10 mouse cellular contexts compared by ENCODE assay signal in the genomic region with DNA sequence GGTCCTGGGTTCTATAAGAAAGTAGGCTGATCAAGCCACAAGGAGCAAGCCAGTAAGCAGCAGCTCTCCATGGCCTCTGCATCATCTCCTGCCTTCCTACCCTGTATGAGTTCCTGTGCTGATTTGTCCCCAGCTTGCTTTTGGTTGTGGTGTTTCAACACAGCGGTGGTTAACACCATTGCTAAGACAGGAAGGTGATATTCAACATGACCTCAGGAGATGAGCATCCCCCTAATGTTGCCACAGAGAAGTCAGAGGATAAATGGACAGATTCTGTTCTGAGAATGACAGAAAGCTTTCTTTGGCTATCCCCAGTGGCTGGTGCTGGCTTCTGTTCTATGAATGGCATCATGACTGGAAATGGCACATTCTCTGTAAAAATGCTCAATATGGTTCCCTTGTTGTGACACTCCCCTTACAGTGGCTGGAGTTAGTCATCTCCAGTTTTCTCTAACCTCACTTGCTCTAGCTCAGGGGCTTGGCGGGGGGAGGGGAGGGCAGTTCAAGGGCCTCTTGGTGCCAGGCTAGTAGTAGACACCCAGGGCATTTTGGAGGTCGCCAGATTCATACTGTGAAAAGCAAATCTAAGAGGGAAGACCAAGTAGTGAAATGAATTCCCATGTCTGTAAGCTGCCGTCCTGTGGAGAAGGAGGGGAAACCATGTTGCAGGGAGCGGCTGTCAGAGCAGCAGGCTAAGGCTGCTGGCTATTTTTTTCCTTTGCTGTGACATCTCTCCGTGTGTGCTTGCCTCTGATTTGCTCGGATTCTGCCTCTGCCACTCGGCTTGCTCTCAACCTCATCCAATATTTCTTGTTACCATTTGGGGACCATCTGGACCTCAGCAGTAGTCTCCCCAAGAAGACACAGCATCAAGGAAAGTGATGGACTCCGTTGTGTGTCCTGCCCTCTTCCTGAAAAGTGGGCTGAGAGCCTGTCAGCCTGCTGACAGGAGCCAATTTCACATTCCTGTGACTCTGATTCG.
DNase-seq lines count a peak whose midpoint lies in the region; ATAC-seq and TF ChIP-seq lines count a peak whose summit lies in the region.
"Had no signal": no experiment of that assay in that cellular context is flagged by ENCODE, and none has a peak within 500 bp of the region (broad histone marks: within the 10 kb centered on the region; RNA-seq: fewer than 3 reads in every experiment).

No protein-coding gene starts in this region.

- no peak for ATAC-seq in hindbrain, postnatal 0 days
- no peak for ATAC-seq in hindbrain, embryonic 13.5 days (ENCODE audit: low FRiP score)
- peak; percentile 73 for ATAC-seq in forebrain, embryonic 16.5 days
- ATAC-seq: intestine, embryonic 16.5 days had no signal

- H3K4me1 ChIP-seq in hindbrain, postnatal 0 days (ENCODE audit: insufficient read depth, low read length): 0 out of 2 replicates have a peak, but pooled peaks cover 9% of the 10 kb centered on the region
- H3K4me1 ChIP-seq in hindbrain, embryonic 13.5 days (replicated peaks): peaks cover 19% of the 10 kb centered on the region
- peaks cover 23% of the 10 kb centered on the region for H3K4me1 ChIP-seq in forebrain, embryonic 16.5 days (replicated peaks; ENCODE audit: control insufficient read depth, insufficient read depth, low read length)
- H3K4me1 ChIP-seq: embryonic facial prominence, embryonic 12.5 days had no signal

- H3K9ac ChIP-seq in hindbrain, postnatal 0 days (replicated peaks; ENCODE audit: low read length): no peak overlapping the region
- no peak overlapping the region for H3K9ac ChIP-seq in hindbrain, embryonic 13.5 days
- H3K9ac ChIP-seq in forebrain, embryonic 16.5 days (replicated peaks; ENCODE audit: low read depth, low read length): no peak overlapping the region
- H3K9ac ChIP-seq: embryonic facial prominence, embryonic 12.5 days; lung, embryonic 15.5 days had no signal

- 45% methylated on average over 10 of the region's 10 CpGs for WGBS in hindbrain, postnatal 0 days
- 64% methylated on average over 10 of the region's 10 CpGs for WGBS in hindbrain, embryonic 13.5 days
- WGBS in forebrain, embryonic 16.5 days: 51% methylated on average over 10 of the region's 10 CpGs

- no peak for TF ChIP-seq CTCF in hindbrain, postnatal 0 days (IDR thresholded peaks at IDR 0.05; ENCODE audit: low read depth)

- peak; percentile 43 for DNase-seq in hindbrain, postnatal 0 days (ENCODE audit: low spot score)
- peak; percentile 91 for DNase-seq in brain, adult 2 months (ENCODE audit: low read depth, low spot score)
- DNase-seq in brain, embryonic 18.5 days (ENCODE audit: low read depth, low spot score): peak; percentile 73
- DNase-seq in gastrocnemius, adult 18-20 months (ENCODE audit: low spot score): no peak
- DNase-seq in spleen, postnatal 36 days (ENCODE audit: low spot score in 2 of 2): no peak

- no peak overlapping the region for H3K4me2 ChIP-seq in hindbrain, postnatal 0 days (ENCODE audit: low read depth, low read length)
- no peak overlapping the region for H3K4me2 ChIP-seq in hindbrain, embryonic 13.5 days
- no peak overlapping the region for H3K4me2 ChIP-seq in forebrain, embryonic 16.5 days (ENCODE audit: low read length)
- H3K4me2 ChIP-seq: embryonic facial prominence, embryonic 12.5 days; lung, embryonic 15.5 days had no signal

- no peaks in the 10 kb centered on the region for H3K9me3 ChIP-seq in hindbrain, postnatal 0 days (ENCODE audit: low read length)
- no peaks in the 10 kb centered on the region for H3K9me3 ChIP-seq in hindbrain, embryonic 13.5 days
- no peaks in the 10 kb centered on the region for H3K9me3 ChIP-seq in forebrain, embryonic 16.5 days (ENCODE audit: control insufficient read depth, low read length)
- H3K9me3 ChIP-seq: embryonic facial prominence, embryonic 12.5 days; lung, embryonic 15.5 days had no signal

- H3K27ac ChIP-seq in hindbrain, postnatal 0 days: no peak overlapping the region; the same call in 1 of the 2 replicates
- no peak overlapping the region for H3K27ac ChIP-seq in hindbrain, embryonic 13.5 days
- H3K27ac ChIP-seq in forebrain, embryonic 16.5 days (ENCODE audit: low read length): peak overlapping the region; percentile 64
- H3K27ac ChIP-seq: embryonic facial prominence, embryonic 12.5 days; lung, embryonic 15.5 days had no signal

- no peak overlapping the region for H3K4me3 ChIP-seq in hindbrain, postnatal 0 days (ENCODE audit: low read length)
- no peak overlapping the region for H3K4me3 ChIP-seq in hindbrain, embryonic 13.5 days
- no peak overlapping the region for H3K4me3 ChIP-seq in forebrain, embryonic 16.5 days (replicated peaks; ENCODE audit: low read length)
- H3K4me3 ChIP-seq: embryonic facial prominence, embryonic 12.5 days; lung, embryonic 15.5 days had no signal

- no peaks in the 10 kb centered on the region for H3K36me3 ChIP-seq in hindbrain, postnatal 0 days (ENCODE audit: insufficient read depth, low read length)
- H3K36me3 ChIP-seq in hindbrain, embryonic 13.5 days: no peaks in the 10 kb centered on the region
- no peaks in the 10 kb centered on the region for H3K36me3 ChIP-seq in forebrain, embryonic 16.5 days (ENCODE audit: control insufficient read depth, insufficient read depth)
- H3K36me3 ChIP-seq: embryonic facial prominence, embryonic 12.5 days; lung, embryonic 15.5 days had no signal

- no peaks in the 10 kb centered on the region for H3K27me3 ChIP-seq in hindbrain, postnatal 0 days (ENCODE audit: insufficient read depth, low read length)
- peaks cover 5% of the 10 kb centered on the region; the same call in 1 of the 2 replicates for H3K27me3 ChIP-seq in hindbrain, embryonic 13.5 days
- no peaks in the 10 kb centered on the region for H3K27me3 ChIP-seq in forebrain, embryonic 16.5 days (replicated peaks; ENCODE audit: control insufficient read depth, insufficient read depth, low read length)
- H3K27me3 ChIP-seq: embryonic facial prominence, embryonic 12.5 days; lung, embryonic 15.5 days had no signal

Comparison
In these comparisons a context has a peak if more than half of its experiments do, and no peak if none do; other contexts are left out.
1. DNase-seq: peak in hindbrain, postnatal 0 days (single experiment), brain, adult 2 months (single experiment) and brain, embryonic 18.5 days (single experiment); none in gastrocnemius, adult 18-20 months (single experiment) and spleen, postnatal 36 days (0 of 2).